Mouse (Mus musculus) CH12.LX (cell line): ENCODE measurements around the gene Rapgef4. TPM values are rescaled to one million over a fixed set of nuclear protein-coding genes. Genes with fewer than 3 reads are reported as not detected.
"Not testable (repeated sequence)": the region's sequence is repeated elsewhere in the genome, so short reads cannot be mapped to it uniquely, and the experiment has no call there.

Experiments
- DNase-seq: peaks from one replicate; pipeline ENCODE4 v3.0.0-alpha.2; 2013; ENCODE audit errors: extremely low read depth
- H3K27ac ChIP-seq: 2 replicates; pipeline ENCODE4 v1.5.1; 2012; ENCODE audit warnings: low read depth, mild to moderate bottlenecking, control low read depth, moderate library complexity; ENCODE audit not compliant: insufficient read depth
- H3K27me3 ChIP-seq: replicated peaks from 2 replicates; pipeline ENCODE3; 2012; ENCODE audit warnings: inconsistent platforms
- H3K36me3 ChIP-seq, 2 experiments: replicated peaks in 1 of 2; 2 replicates each; pipeline versions ENCODE3 to v1.6.1; 2012; ENCODE audit warnings: inconsistent platforms in 1 of 2, low read length in 1 of 2, mild to moderate bottlenecking in 1 of 2, mixed read lengths in 1 of 2, moderate library complexity in 1 of 2; ENCODE audit not compliant: control insufficient read depth in 1 of 2, insufficient read depth in 1 of 2
- H3K4me1 ChIP-seq, 2 experiments: 2 replicates each; pipeline ENCODE4 v1.6.1; 2012; ENCODE audit warnings: inconsistent platforms in 1 of 2, moderate library complexity in 1 of 2; ENCODE audit not compliant: insufficient read depth in 2 of 2, control insufficient read depth in 1 of 2
- H3K4me2 ChIP-seq: 2 replicates; pipeline ENCODE4 v1.6.1; 2012; ENCODE audit warnings: low read depth, mild to moderate bottlenecking, control low read depth; ENCODE audit not compliant: poor library complexity, insufficient read depth, severe bottlenecking
- H3K4me3 ChIP-seq, 3 experiments: fragments of 150-350 bp in 1 of 3; sonication (generic) in 1 of 3; replicated peaks in 1 of 3; 2 replicates each; pipeline versions ENCODE3 to v1.5.1; 2011 to 2012; ENCODE audit warnings: low read depth in 2 of 3, low read length in 2 of 3, mild to moderate bottlenecking in 2 of 3, moderate library complexity in 2 of 3, control low read depth in 1 of 3, improper control_type of control experiment in 1 of 3, inconsistent platforms in 1 of 3, mixed read lengths in 1 of 3; ENCODE audit not compliant: poor library complexity in 1 of 3
- H3K79me2 ChIP-seq: replicated peaks from 2 replicates; pipeline ENCODE4 v1.6.1; 2012; ENCODE audit warnings: mild to moderate bottlenecking, moderate library complexity; ENCODE audit not compliant: control insufficient read depth, poor library complexity, insufficient read depth, severe bottlenecking; ENCODE audit errors: extremely low read depth
- H3K9ac ChIP-seq: 2 replicates; pipeline ENCODE4 v1.6.1; 2012; ENCODE audit warnings: low read depth, mild to moderate bottlenecking, control low read depth, moderate library complexity; ENCODE audit not compliant: insufficient read depth
- H3K9me3 ChIP-seq: replicated peaks from 2 replicates; pipeline ENCODE3; 2012; ENCODE audit warnings: low read length, inconsistent platforms, mixed read lengths
- BHLHE40 ChIP-seq: IDR thresholded peaks from 2 replicates; pipeline ENCODE4 v1.6.1; 2011; ENCODE audit warnings: mild to moderate bottlenecking, low read depth, low read length, improper control_type of control experiment
- CHD2 ChIP-seq: IDR thresholded peaks from 2 replicates; pipeline ENCODE4 v1.6.1; 2011; ENCODE audit warnings: low read length, improper control_type of control experiment
- CTCF ChIP-seq, 2 experiments: IDR thresholded peaks in 1 of 2; conservative IDR thresholded peaks in 1 of 2; 2 replicates each; pipeline ENCODE4 v1.5.1; 2011 to 2012; ENCODE audit warnings: low read depth in 2 of 2, low read length in 2 of 2, improper control_type of control experiment in 1 of 2, inconsistent platforms in 1 of 2, mild to moderate bottlenecking in 1 of 2, moderate library complexity in 1 of 2
- ELF1 ChIP-seq: IDR thresholded peaks from 2 replicates; pipeline ENCODE4 v1.6.1; 2014; ENCODE audit warnings: low read depth, mild to moderate bottlenecking, inconsistent platforms, low read length, improper control_type of control experiment
- EP300 ChIP-seq: IDR thresholded peaks from 2 replicates; pipeline ENCODE4 v1.6.1; 2011; ENCODE audit warnings: low read length, improper control_type of control experiment
- ETS1 ChIP-seq: conservative IDR thresholded peaks from 2 replicates; pipeline ENCODE4 v1.6.1; 2012; ENCODE audit warnings: low read depth, mild to moderate bottlenecking, inconsistent platforms, low read length, improper control_type of control experiment, moderate library complexity
- IRF4 ChIP-seq: IDR thresholded peaks from 2 replicates; pipeline ENCODE4 v1.6.1; 2014; ENCODE audit warnings: low read depth, mild to moderate bottlenecking, inconsistent platforms, low read length, improper control_type of control experiment
- JUN ChIP-seq: IDR thresholded peaks from 2 replicates; pipeline ENCODE4 v1.6.1; 2011; ENCODE audit warnings: low read depth, mild to moderate bottlenecking, low read length, improper control_type of control experiment, moderate library complexity; ENCODE audit not compliant: insufficient read depth
- MAX ChIP-seq: IDR thresholded peaks from 2 replicates; pipeline ENCODE4 v1.6.1; 2011; ENCODE audit warnings: low read length, improper control_type of control experiment
- MAZ ChIP-seq: IDR thresholded peaks from 2 replicates; pipeline ENCODE4 v1.6.1; 2012; ENCODE audit warnings: low read depth, mild to moderate bottlenecking, inconsistent platforms, low read length, improper control_type of control experiment, moderate library complexity
- MYC ChIP-seq: IDR thresholded peaks from 2 replicates; pipeline ENCODE4 v1.6.1; 2011; ENCODE audit warnings: low read depth, mild to moderate bottlenecking, improper control_type of control experiment, low read length
- NRF1 ChIP-seq: IDR thresholded peaks from 2 replicates; pipeline ENCODE4 v1.6.1; 2014; ENCODE audit warnings: low read depth, mild to moderate bottlenecking, inconsistent platforms, low read length, improper control_type of control experiment, moderate library complexity
- POLR2A ChIP-seq: IDR thresholded peaks from 2 replicates; pipeline ENCODE4 v1.6.1; 2011; ENCODE audit warnings: low read depth, mild to moderate bottlenecking, improper control_type of control experiment, low read length
- RAD21 ChIP-seq: IDR thresholded peaks from 2 replicates; pipeline ENCODE4 v1.6.1; 2011; ENCODE audit warnings: low read depth, mild to moderate bottlenecking, low read length, improper control_type of control experiment, moderate library complexity
- RCOR1 ChIP-seq: conservative IDR thresholded peaks from 2 replicates; pipeline ENCODE4 v1.6.1; 2012; ENCODE audit warnings: low read depth, mild to moderate bottlenecking, inconsistent platforms, low read length, improper control_type of control experiment
- SMC3 ChIP-seq: IDR thresholded peaks from 2 replicates; pipeline ENCODE4 v1.6.1; 2011; ENCODE audit warnings: low read depth, low read length, improper control_type of control experiment
- TBP ChIP-seq: conservative IDR thresholded peaks from 2 replicates; pipeline ENCODE4 v1.6.1; 2011; ENCODE audit warnings: low read depth, low read length, improper control_type of control experiment
- USF1 ChIP-seq: IDR thresholded peaks from 2 replicates; pipeline ENCODE4 v1.6.1; 2014; ENCODE audit warnings: low read depth, mild to moderate bottlenecking, inconsistent platforms, low read length, improper control_type of control experiment
- USF2 ChIP-seq: conservative IDR thresholded peaks from 2 replicates; pipeline ENCODE4 v1.6.1; 2011; ENCODE audit warnings: low read depth, low read length, improper control_type of control experiment
- ZC3H11A ChIP-seq: IDR thresholded peaks from 2 replicates; pipeline ENCODE4 v1.6.1; 2012; ENCODE audit warnings: low read depth, mild to moderate bottlenecking, inconsistent platforms, low read length, improper control_type of control experiment
- ZKSCAN1 ChIP-seq: IDR thresholded peaks from 2 replicates; pipeline ENCODE4 v1.6.1; 2012; ENCODE audit warnings: low read depth, inconsistent platforms, low read length, improper control_type of control experiment, borderline replicate concordance
- ZMIZ1 ChIP-seq: IDR thresholded peaks from 2 replicates; pipeline ENCODE4 v1.6.1; 2012; ENCODE audit warnings: low read depth, mild to moderate bottlenecking, inconsistent platforms, low read length, improper control_type of control experiment
- dilution Hi-C: fragments of 300-500 bp; cut with MboI; formaldehyde crosslinking; loops from 2 replicates; pipeline ENCODE4 v1.14.3; 2020; ENCODE audit warnings: low sequenced_read_pairs; ENCODE audit not compliant: extremely low pct_unique_long_range_greater_than_20kb, extremely low pct_ligation_motif_present
- in situ Hi-C: fragments of 300-500 bp; cut with MboI; formaldehyde crosslinking; loops from 3 replicates; pipeline ENCODE4 v1.14.3; 2019; ENCODE audit warnings: low sequenced_read_pairs, low pct_ligation_motif_present, low pct_unique_long_range_greater_than_20kb, mixed read lengths
- polyA plus RNA-seq: library from polyadenylated mRNA; unstranded; fragments of >175 nt; gene quantifications from 2 replicates; pipeline ENCODE4 v1.2.1, GENCODE M21; 2012; ENCODE audit warnings: low read depth; ENCODE audit not compliant: insufficient read length
- total RNA-seq, 2 experiments: library from RNA; depleted of rRNA; stranded (reverse); fragments of 300-350 nt in 1 of 2; fragments of >200 nt in 1 of 2; gene quantifications; 2 replicates each; pipeline ENCODE4 v1.2.3; 2012 to 2014

Rapgef4 gene
- total and polyA plus RNA-seq, 3 experiments = 0.12 to 0.13 TPM; not detected in 1

- TF ChIP-seq NRF1 (no peak), MYC (no peak), IRF4 (no peak), ELF1 (peak; percentile 37; the same call in 1 of the 2 replicates), BHLHE40 (peak; percentile 49), SMC3 (no peak), ZMIZ1 (no peak), TBP (no peak), JUN (no peak), EP300 (no peak)
- TF ChIP-seq, all 38 proteins: peak for 2
- H3K27me3 ChIP-seq = no peaks in the 10 kb centered on the region
- H3K27ac ChIP-seq = no peak overlapping the region
These were observed 89.0 kb downstream of the Rapgef4 start for GRCm38 (mm10) chr2:72070086-72070485.

GRCm38 (mm10) chr2:72073121-72073520, 92.1 kb downstream of the Rapgef4 start:
- DNase-seq, H3K27me3 ChIP-seq, H3K36me3 ChIP-seq, H3K9ac ChIP-seq, H3K4me2 ChIP-seq, H3K79me2 ChIP-seq, H3K27ac ChIP-seq, dilution Hi-C loops, in situ Hi-C loops, H3K4me3 ChIP-seq, H3K9me3 ChIP-seq: not testable (repeated sequence)
- peaks cover 9 to 17% of the 10 kb centered on the region in 2 experiments for H3K4me1 ChIP-seq

More at GRCm38 (mm10) chr2:72070086-72070485, 89.0 kb downstream of the Rapgef4 start:
- dilution Hi-C loops (no loop called here), in situ Hi-C loops (no loop called here)
- Histone ChIP-seq H3K4me2 (no peak overlapping the region), H3K9me3 (no peaks in the 10 kb centered on the region), H3K9ac (no peak overlapping the region), H3K4me1 (peaks cover 8 to 13% of the 10 kb centered on the region in 2 experiments; a peak in 2 of 4 replicates), H3K36me3 (no peaks in the 10 kb centered on the region), H3K4me3 (peak overlapping the region in 1 of 3 experiments; percentile 7), H3K79me2 (no peaks in the 10 kb centered on the region)
- DNase-seq = no peak

GRCm38 (mm10) chr2:72074999-72075561, 94.0 kb downstream of the Rapgef4 start:
- dilution Hi-C loops = no loop called here
- in situ Hi-C loops = no loop called here
- Histone ChIP-seq H3K79me2 (no peaks in the 10 kb centered on the region), H3K9me3 (no peaks in the 10 kb centered on the region), H3K4me3 (no peak overlapping the region), H3K4me2 (no peak overlapping the region), H3K27ac (no peak overlapping the region), H3K36me3 (no peaks in the 10 kb centered on the region), H3K27me3 (no peaks in the 10 kb centered on the region), H3K9ac (no peak overlapping the region), H3K4me1 (peaks cover 21 to 29% of the 10 kb centered on the region in 2 experiments)
- TF ChIP-seq USF2 = no peak
- no peak for TF ChIP-seq RCOR1
- TF ChIP-seq MYC = no peak
- no peak for TF ChIP-seq SMC3
- TF ChIP-seq USF1 = no peak
- no peak for TF ChIP-seq CHD2
- no peak for TF ChIP-seq CTCF (conservative IDR thresholded peaks at IDR 0.05 in 1 of 2, IDR thresholded peaks at IDR 0.05 in 1 of 2; ENCODE audit: low read depth in 2 of 2, low read length in 2 of 2)
- TF ChIP-seq MAX = no peak
- no peak for TF ChIP-seq ZKSCAN1
- TF ChIP-seq RAD21 = no peak
- TF ChIP-seq MAZ = no peak
- no peak for TF ChIP-seq ETS1
- TF ChIP-seq ZC3H11A = no peak
- no peak for TF ChIP-seq POLR2A
- no peak for DNase-seq
